Mouse (Mus musculus) heart, embryonic 13.5 days (tissue): ENCODE measurements around the gene Asprv1. TPM values are rescaled to one million over a fixed set of nuclear protein-coding genes. Genes with fewer than 3 reads are reported as not detected.
A peak's percentile ranks its signal among the peaks of the same experiment; 100 is the strongest.

Experiments used
- ATAC-seq: fragments of 200-750 bp; cut with Nextera tagmentation; 2 replicates; pipeline ENCODE4 v1.8.0; 2017; ENCODE audit warnings: moderate TSS enrichment; ENCODE audit not compliant: insufficient number of reproducible peaks, low FRiP score, low TSS enrichment; ENCODE audit errors: extremely low read depth
- H3K27ac ChIP-seq: fragments of 300-500 bp; sonication (generic); replicated peaks from 2 replicates; pipeline ENCODE4 v1.5.1; 2015; ENCODE audit warnings: moderate library complexity, mild to moderate bottlenecking, inconsistent platforms
- H3K27me3 ChIP-seq: fragments of 300-500 bp; sonication (generic); replicated peaks from 2 replicates; pipeline ENCODE4 v1.6.1; 2015; ENCODE audit warnings: mild to moderate bottlenecking, inconsistent platforms
- H3K36me3 ChIP-seq: fragments of 300-500 bp; sonication (generic); 2 replicates; pipeline ENCODE4 v1.6.1; 2015; ENCODE audit warnings: mild to moderate bottlenecking, inconsistent platforms
- H3K4me1 ChIP-seq: fragments of 300-500 bp; sonication (generic); 2 replicates; pipeline ENCODE4 v1.6.1; 2015; ENCODE audit warnings: inconsistent platforms
- H3K4me2 ChIP-seq: fragments of 300-500 bp; sonication (generic); 2 replicates; pipeline ENCODE4 v1.6.1; 2015; ENCODE audit warnings: inconsistent platforms, mild to moderate bottlenecking, moderate library complexity
- H3K4me3 ChIP-seq: fragments of 300-500 bp; sonication (generic); 2 replicates; pipeline ENCODE4 v1.5.1; 2015; ENCODE audit warnings: moderate library complexity, mild to moderate bottlenecking, inconsistent platforms
- H3K9ac ChIP-seq: fragments of 300-500 bp; sonication (generic); 2 replicates; pipeline ENCODE4 v1.6.1; 2015; ENCODE audit warnings: inconsistent platforms, mild to moderate bottlenecking, moderate library complexity
- H3K9me3 ChIP-seq: fragments of 300-500 bp; sonication (generic); 2 replicates; pipeline ENCODE4 v1.6.1; 2016; ENCODE audit warnings: inconsistent platforms
- WGBS: fragments of 180-500 bp; shearing (Covaris S2); methylation state at CpG from one replicate; pipeline ENCODE4 v1.1.7; 2015; ENCODE audit warnings: mixed read lengths; 5-methylcytosine and 5-hydroxymethylcytosine counted together
- polyA plus RNA-seq: library from polyadenylated mRNA; unstranded; fragments of >200 nt; fragmentation: Nextera tagmentation; extraction: Ambion mirVana; gene quantifications from 2 replicates; pipeline ENCODE4 v1.2.1, GENCODE M21; 2015

Gene Asprv1
- polyA plus RNA-seq, 1 experiment from 2014 or later, result 0.09 TPM

GRCm38 (mm10) chr6:86640776-86641175, 12.8 kb downstream of the Asprv1 start:
- H3K9ac ChIP-seq, result 0 out of 2 replicates have a peak overlapping the region, but pooled peaks have one; percentile 9
- 87% methylated on average over 8 of the region's 8 CpGs for WGBS
- ATAC-seq, result no peak
- H3K4me3 ChIP-seq, result no peak overlapping the region
- H3K27ac ChIP-seq, result peak overlapping the region; percentile 61
- no peaks in the 10 kb centered on the region for H3K9me3 ChIP-seq
- peak overlapping the region; percentile 36 for H3K4me2 ChIP-seq
- H3K36me3 ChIP-seq, result no peaks in the 10 kb centered on the region
- peaks cover 23% of the 10 kb centered on the region for H3K4me1 ChIP-seq
- H3K27me3 ChIP-seq, result no peaks in the 10 kb centered on the region

- Histone ChIP-seq H3K36me3 (no peaks in the 10 kb centered on the region), H3K4me1 (peaks cover 18% of the 10 kb centered on the region), H3K9me3 (no peaks in the 10 kb centered on the region), H3K4me3 (no peak overlapping the region), H3K9ac (no peak overlapping the region; the same call in 1 of the 2 replicates), H3K4me2 (no peak overlapping the region), H3K27me3 (no peaks in the 10 kb centered on the region), H3K27ac (no peak overlapping the region)
- no peak for ATAC-seq
- WGBS, result 56% methylated on average over 8 of the region's 8 CpGs
Measured at GRCm38 (mm10) chr6:86641716-86642115, 13.8 kb downstream of the Asprv1 start.

GRCm38 (mm10) chr6:86644775-86645400, 16.9 kb downstream of the Asprv1 start:
- Histone ChIP-seq H3K9ac (no peak overlapping the region), H3K4me1 (peaks cover 12% of the 10 kb centered on the region), H3K27me3 (no peaks in the 10 kb centered on the region), H3K4me3 (no peak overlapping the region), H3K36me3 (peaks cover 19% of the 10 kb centered on the region), H3K9me3 (no peaks in the 10 kb centered on the region), H3K4me2 (no peak overlapping the region), H3K27ac (no peak overlapping the region)
- 68% methylated on average over 3 of the region's 3 CpGs for WGBS
- ATAC-seq, result no peak

GRCm38 (mm10) chr6:86645551-86645950, 17.6 kb downstream of the Asprv1 start:
- H3K9ac ChIP-seq, result no peak overlapping the region
- H3K4me1 ChIP-seq, result peaks cover 12% of the 10 kb centered on the region
- H3K27me3 ChIP-seq, result no peaks in the 10 kb centered on the region
- H3K36me3 ChIP-seq, result peaks cover 26% of the 10 kb centered on the region
- 61% methylated on average over 4 of the region's 4 CpGs for WGBS
- no peak overlapping the region for H3K4me2 ChIP-seq
- no peaks in the 10 kb centered on the region for H3K9me3 ChIP-seq
- no peak overlapping the region for H3K4me3 ChIP-seq
- H3K27ac ChIP-seq, result no peak overlapping the region
- ATAC-seq, result no peak

GRCm38 (mm10) chr6:86646143-86646542, 18.2 kb downstream of the Asprv1 start:
- 75% methylated on average over 7 of the region's 7 CpGs for WGBS
- Histone ChIP-seq H3K9ac (no peak overlapping the region), H3K27ac (no peak overlapping the region), H3K9me3 (no peaks in the 10 kb centered on the region), H3K4me3 (no peak overlapping the region), H3K4me2 (no peak overlapping the region), H3K36me3 (peaks cover 32% of the 10 kb centered on the region), H3K27me3 (no peaks in the 10 kb centered on the region), H3K4me1 (peaks cover 12% of the 10 kb centered on the region)
- ATAC-seq, result no peak

- Histone ChIP-seq H3K4me3 (no peak overlapping the region), H3K4me2 (no peak overlapping the region), H3K4me1 (peaks cover 15% of the 10 kb centered on the region), H3K36me3 (peaks cover 59% of the 10 kb centered on the region), H3K9me3 (no peaks in the 10 kb centered on the region), H3K27me3 (no peaks in the 10 kb centered on the region), H3K9ac (no peak overlapping the region), H3K27ac (no peak overlapping the region)
- ATAC-seq, result no peak
- WGBS, result 85% methylated on average over 6 of the region's 6 CpGs
Measured at GRCm38 (mm10) chr6:86653026-86653425, 25.1 kb downstream of the Asprv1 start.

GRCm38 (mm10) chr6:86654270-86654916, 26.4 kb downstream of the Asprv1 start:
- Histone ChIP-seq H3K4me2 (no peak overlapping the region), H3K9ac (no peak overlapping the region), H3K27me3 (no peaks in the 10 kb centered on the region), H3K4me3 (no peak overlapping the region), H3K27ac (no peak overlapping the region), H3K9me3 (no peaks in the 10 kb centered on the region), H3K36me3 (peaks cover 59% of the 10 kb centered on the region), H3K4me1 (peaks cover 15% of the 10 kb centered on the region)
- WGBS, result 77% methylated on average over 9 of the region's 9 CpGs
- no peak for ATAC-seq

- 81% methylated on average over 3 of the region's 3 CpGs for WGBS
- H3K27me3 ChIP-seq, result no peaks in the 10 kb centered on the region
Measured at GRCm38 (mm10) chr6:86658501-86658900, 30.5 kb downstream of the Asprv1 start.

GRCm38 (mm10) chr6:86660161-86660877, 32.4 kb downstream of the Asprv1 start:
- H3K9ac ChIP-seq, result no peak overlapping the region
- no peaks in the 10 kb centered on the region for H3K9me3 ChIP-seq
- no peak overlapping the region for H3K27ac ChIP-seq
- H3K36me3 ChIP-seq, result peaks cover 65% of the 10 kb centered on the region
- no peak for ATAC-seq
- no peak overlapping the region for H3K4me3 ChIP-seq
- 65% methylated on average over 9 of the region's 9 CpGs for WGBS
- H3K4me2 ChIP-seq, result no peak overlapping the region
- peaks cover 15% of the 10 kb centered on the region for H3K4me1 ChIP-seq
- no peaks in the 10 kb centered on the region for H3K27me3 ChIP-seq

More at GRCm38 (mm10) chr6:86658501-86658900, 30.5 kb downstream of the Asprv1 start:
- peaks cover 65% of the 10 kb centered on the region for H3K36me3 ChIP-seq
- no peak overlapping the region for H3K27ac ChIP-seq
- no peaks in the 10 kb centered on the region for H3K9me3 ChIP-seq
- no peak overlapping the region for H3K4me2 ChIP-seq
- H3K4me3 ChIP-seq, result no peak overlapping the region
- ATAC-seq, result no peak
- H3K4me1 ChIP-seq, result peaks cover 15% of the 10 kb centered on the region
- H3K9ac ChIP-seq, result no peak overlapping the region

GRCm38 (mm10) chr6:86665076-86665475, 37.1 kb downstream of the Asprv1 start:
- ATAC-seq, result no peak
- no peak overlapping the region for H3K9ac ChIP-seq
- 0 out of 2 replicates have a peak overlapping the region, but pooled peaks have one; percentile 2 for H3K4me3 ChIP-seq
- H3K27ac ChIP-seq, result no peak overlapping the region
- H3K9me3 ChIP-seq, result no peaks in the 10 kb centered on the region
- peaks cover 59% of the 10 kb centered on the region for H3K36me3 ChIP-seq
- 80% methylated on average over 5 of the region's 5 CpGs for WGBS
- no peaks in the 10 kb centered on the region for H3K27me3 ChIP-seq
- 0 out of 2 replicates have a peak overlapping the region, but pooled peaks have one; percentile 91 for H3K4me2 ChIP-seq
- peaks cover 18% of the 10 kb centered on the region for H3K4me1 ChIP-seq

- Histone ChIP-seq H3K4me2 (peak overlapping the region; percentile 91), H3K36me3 (peaks cover 52% of the 10 kb centered on the region), H3K9me3 (no peaks in the 10 kb centered on the region), H3K4me1 (peaks cover 19% of the 10 kb centered on the region), H3K27ac (no peak overlapping the region), H3K27me3 (no peaks in the 10 kb centered on the region), H3K9ac (no peak overlapping the region; the same call in 1 of the 2 replicates), H3K4me3 (peak overlapping the region; percentile 9; the same call in 1 of the 2 replicates)
- 80% methylated on average over 17 of the region's 17 CpGs for WGBS
- no peak for ATAC-seq
Measured at GRCm38 (mm10) chr6:86665560-86666307, 37.8 kb downstream of the Asprv1 start.
